Mouse (Mus musculus) midbrain, embryonic 15.5 days (tissue): ENCODE results near the gene Zfp184. TPM values are rescaled to one million over a fixed set of nuclear protein-coding genes. Genes with fewer than 3 reads are reported as not detected.
A peak's percentile ranks its signal among the peaks of the same experiment; 100 is the strongest.

Experiments used
- ATAC-seq: fragments of 200-750 bp; cut with Nextera tagmentation; replicated peaks from 2 replicates; pipeline ENCODE4 v1.8.0; 2017; ENCODE audit warnings: moderate TSS enrichment
- H3K27ac ChIP-seq: fragments of 300-500 bp; sonication (generic); 2 replicates; pipeline ENCODE4 v1.5.1; 2015; ENCODE audit warnings: mild to moderate bottlenecking, inconsistent platforms
- H3K27me3 ChIP-seq: fragments of 300-500 bp; sonication (generic); replicated peaks from 2 replicates; pipeline ENCODE4 v1.6.1; 2015; ENCODE audit warnings: inconsistent platforms
- H3K36me3 ChIP-seq: fragments of 300-500 bp; sonication (generic); replicated peaks from 2 replicates; pipeline ENCODE4 v1.6.1; 2015; ENCODE audit warnings: inconsistent platforms
- H3K4me1 ChIP-seq: fragments of 300-500 bp; sonication (generic); 2 replicates; pipeline ENCODE4 v1.6.1; 2015; ENCODE audit warnings: inconsistent platforms
- H3K4me2 ChIP-seq: fragments of 300-500 bp; sonication (generic); 2 replicates; pipeline ENCODE4 v1.6.1; 2015; ENCODE audit warnings: inconsistent platforms, mild to moderate bottlenecking, moderate library complexity
- H3K4me3 ChIP-seq: fragments of 300-500 bp; sonication (generic); 2 replicates; pipeline ENCODE4 v1.5.1; 2015; ENCODE audit warnings: mild to moderate bottlenecking, inconsistent platforms
- H3K9ac ChIP-seq: fragments of 300-500 bp; sonication (generic); 2 replicates; pipeline ENCODE4 v1.6.1; 2015; ENCODE audit warnings: mild to moderate bottlenecking, inconsistent platforms
- H3K9me3 ChIP-seq: fragments of 300-500 bp; sonication (generic); 2 replicates; pipeline ENCODE4 v1.6.1; 2016; ENCODE audit warnings: inconsistent platforms
- WGBS: fragments of 180-500 bp; shearing (Covaris S2); methylation state at CpG from one replicate; pipeline ENCODE4 v1.1.7; 2015; ENCODE audit warnings: mixed read lengths; 5-methylcytosine and 5-hydroxymethylcytosine counted together
- polyA plus RNA-seq: library from polyadenylated mRNA; unstranded; fragments of >200 nt; fragmentation: Nextera tagmentation; extraction: Ambion mirVana; gene quantifications from 2 replicates; pipeline ENCODE4 v1.2.1, GENCODE M21; 2015

Gene Zfp184
- polyA plus RNA-seq, 1 experiment from 2014 or later, result 14.0 TPM

GRCm38 (mm10) chr13:21913854-21914253, 31.0 kb upstream of the Zfp184 start:
- H3K36me3 ChIP-seq, result no peaks in the 10 kb centered on the region
- H3K4me2 ChIP-seq, result no peak overlapping the region
- H3K4me3 ChIP-seq, result no peak overlapping the region
- ATAC-seq, result no peak
- no peak overlapping the region for H3K27ac ChIP-seq
- WGBS, result 19% methylated on average over 8 of the region's 8 CpGs
- H3K4me1 ChIP-seq, result peaks cover 7% of the 10 kb centered on the region
- no peak overlapping the region for H3K9ac ChIP-seq
- peaks cover 44% of the 10 kb centered on the region for H3K27me3 ChIP-seq
- H3K9me3 ChIP-seq, result no peaks in the 10 kb centered on the region

- ATAC-seq, result no peak
- H3K36me3 ChIP-seq, result no peaks in the 10 kb centered on the region
- no peak overlapping the region for H3K27ac ChIP-seq
- H3K4me1 ChIP-seq, result peaks cover 11% of the 10 kb centered on the region
- peaks cover 51% of the 10 kb centered on the region for H3K27me3 ChIP-seq
- H3K9me3 ChIP-seq, result no peaks in the 10 kb centered on the region
- 4% methylated on average over 14 of the region's 14 CpGs for WGBS
- H3K4me3 ChIP-seq, result no peak overlapping the region
- H3K9ac ChIP-seq, result no peak overlapping the region
- H3K4me2 ChIP-seq, result no peak overlapping the region
Measured at GRCm38 (mm10) chr13:21914599-21914998, 30.3 kb upstream of the Zfp184 start.

- no peak overlapping the region for H3K27ac ChIP-seq
- no peak overlapping the region for H3K4me2 ChIP-seq
- 58% methylated on average over 5 of the region's 5 CpGs for WGBS
- ATAC-seq, result no peak
- H3K4me3 ChIP-seq, result no peak overlapping the region
- peaks cover 58% of the 10 kb centered on the region for H3K27me3 ChIP-seq
- H3K9ac ChIP-seq, result no peak overlapping the region
- H3K9me3 ChIP-seq, result no peaks in the 10 kb centered on the region
- peaks cover 11% of the 10 kb centered on the region for H3K4me1 ChIP-seq
- H3K36me3 ChIP-seq, result no peaks in the 10 kb centered on the region
Measured at GRCm38 (mm10) chr13:21915487-21915886, 29.4 kb upstream of the Zfp184 start.

GRCm38 (mm10) chr13:21916056-21916455, 28.8 kb upstream of the Zfp184 start:
- Histone ChIP-seq H3K27me3 (peaks cover 62% of the 10 kb centered on the region), H3K36me3 (no peaks in the 10 kb centered on the region), H3K4me1 (peaks cover 11% of the 10 kb centered on the region), H3K9me3 (no peaks in the 10 kb centered on the region), H3K4me3 (no peak overlapping the region), H3K27ac (no peak overlapping the region), H3K9ac (no peak overlapping the region), H3K4me2 (no peak overlapping the region)
- no peak for ATAC-seq
- 45% methylated on average over 6 of the region's 6 CpGs for WGBS

GRCm38 (mm10) chr13:21917040-21917439, 27.9 kb upstream of the Zfp184 start:
- Histone ChIP-seq H3K4me3 (no peak overlapping the region), H3K9ac (no peak overlapping the region), H3K27me3 (peaks cover 62% of the 10 kb centered on the region), H3K4me2 (no peak overlapping the region), H3K36me3 (no peaks in the 10 kb centered on the region), H3K27ac (no peak overlapping the region), H3K9me3 (no peaks in the 10 kb centered on the region), H3K4me1 (peaks cover 11% of the 10 kb centered on the region)
- ATAC-seq, result no peak
- WGBS, result 3% methylated on average over 13 of the region's 13 CpGs

GRCm38 (mm10) chr13:21917480-21917879, 27.4 kb upstream of the Zfp184 start:
- Histone ChIP-seq H3K36me3 (no peaks in the 10 kb centered on the region), H3K9me3 (no peaks in the 10 kb centered on the region), H3K9ac (no peak overlapping the region), H3K4me1 (peaks cover 11% of the 10 kb centered on the region), H3K27ac (no peak overlapping the region), H3K4me2 (peak overlapping the region; percentile 51; the same call in 1 of the 2 replicates), H3K27me3 (peaks cover 62% of the 10 kb centered on the region), H3K4me3 (no peak overlapping the region; the same call in 1 of the 2 replicates)
- no peak for ATAC-seq
- 2% methylated on average over 11 of the region's 11 CpGs for WGBS

GRCm38 (mm10) chr13:21917992-21918391, 26.9 kb upstream of the Zfp184 start:
- ATAC-seq, result no peak

GRCm38 (mm10) chr13:21918570-21919419, 26.1 kb upstream of the Zfp184 start:
- Histone ChIP-seq H3K9ac (no peak overlapping the region), H3K36me3 (no peaks in the 10 kb centered on the region), H3K9me3 (no peaks in the 10 kb centered on the region), H3K4me3 (peak overlapping the region; percentile 36), H3K27me3 (peaks cover 69% of the 10 kb centered on the region), H3K27ac (no peak overlapping the region), H3K4me2 (peak overlapping the region; percentile 51), H3K4me1 (peaks cover 11% of the 10 kb centered on the region)
- 1% methylated on average over 38 of the region's 38 CpGs for WGBS
- peak; percentile 66 for ATAC-seq

More at GRCm38 (mm10) chr13:21917992-21918391, 26.9 kb upstream of the Zfp184 start:
- Histone ChIP-seq H3K4me3 (peak overlapping the region; percentile 16; the same call in 1 of the 2 replicates), H3K27me3 (peaks cover 63% of the 10 kb centered on the region), H3K9me3 (no peaks in the 10 kb centered on the region), H3K27ac (no peak overlapping the region), H3K36me3 (no peaks in the 10 kb centered on the region), H3K4me1 (peaks cover 11% of the 10 kb centered on the region), H3K4me2 (peak overlapping the region; percentile 51), H3K9ac (no peak overlapping the region)
- under 1% methylated on average over 16 of the region's 16 CpGs for WGBS

GRCm38 (mm10) chr13:21919836-21920431, 25.0 kb upstream of the Zfp184 start:
- no peaks in the 10 kb centered on the region for H3K9me3 ChIP-seq
- no peak overlapping the region for H3K27ac ChIP-seq
- no peak overlapping the region for H3K4me3 ChIP-seq
- peaks cover 11% of the 10 kb centered on the region for H3K4me1 ChIP-seq
- ATAC-seq, result no peak
- WGBS, result 6% methylated on average over 11 of the region's 11 CpGs
- H3K9ac ChIP-seq, result no peak overlapping the region
- H3K27me3 ChIP-seq, result peaks cover 65% of the 10 kb centered on the region
- H3K4me2 ChIP-seq, result no peak overlapping the region
- H3K36me3 ChIP-seq, result no peaks in the 10 kb centered on the region

GRCm38 (mm10) chr13:21920681-21921233, 24.1 kb upstream of the Zfp184 start:
- Histone ChIP-seq H3K9me3 (no peaks in the 10 kb centered on the region), H3K4me2 (no peak overlapping the region), H3K36me3 (no peaks in the 10 kb centered on the region), H3K27ac (no peak overlapping the region), H3K9ac (no peak overlapping the region), H3K27me3 (peaks cover 62% of the 10 kb centered on the region), H3K4me3 (no peak overlapping the region), H3K4me1 (peaks cover 11% of the 10 kb centered on the region)
- no peak for ATAC-seq
- WGBS, result 27% methylated on average over 8 of the region's 8 CpGs

GRCm38 (mm10) chr13:21923417-21923816, 21.5 kb upstream of the Zfp184 start:
- peaks cover 46% of the 10 kb centered on the region for H3K27me3 ChIP-seq

GRCm38 (mm10) chr13:21924734-21925335, 20.1 kb upstream of the Zfp184 start:
- H3K36me3 ChIP-seq, result no peaks in the 10 kb centered on the region
- peaks cover 33% of the 10 kb centered on the region for H3K27me3 ChIP-seq
- no peak for ATAC-seq
- no peak overlapping the region for H3K4me3 ChIP-seq
- no peak overlapping the region for H3K9ac ChIP-seq
- 5% methylated on average over 21 of the region's 21 CpGs for WGBS
- H3K27ac ChIP-seq, result no peak overlapping the region
- no peaks in the 10 kb centered on the region for H3K4me1 ChIP-seq
- no peaks in the 10 kb centered on the region for H3K9me3 ChIP-seq
- no peak overlapping the region for H3K4me2 ChIP-seq

More at GRCm38 (mm10) chr13:21923417-21923816, 21.5 kb upstream of the Zfp184 start:
- Histone ChIP-seq H3K36me3 (no peaks in the 10 kb centered on the region), H3K9me3 (no peaks in the 10 kb centered on the region), H3K4me1 (peaks cover 7% of the 10 kb centered on the region), H3K4me2 (no peak overlapping the region), H3K4me3 (no peak overlapping the region), H3K27ac (no peak overlapping the region), H3K9ac (no peak overlapping the region)
- no peak for ATAC-seq
